Mouse (Mus musculus) cortical plate, adult 2 months (tissue): ENCODE results near the gene Slc9a6.

ENCODE experiments used
- CTCF ChIP-seq: fragments of 200-500 bp; IDR thresholded peaks from 2 replicates; pipeline ENCODE4 v1.5.1; 2011; ENCODE audit warnings: mild to moderate bottlenecking, control low read depth, low read length; ENCODE audit not compliant: insufficient read depth; ENCODE audit errors: extremely low read depth
- POLR2A ChIP-seq: fragments of 200-500 bp; IDR thresholded peaks from 2 replicates; pipeline ENCODE4 v1.6.1; 2011; ENCODE audit warnings: mild to moderate bottlenecking, low read length, control low read depth; ENCODE audit not compliant: insufficient read depth; ENCODE audit errors: extremely low read depth

GRCm38 (mm10) chrX:56609285-56609622 is 303 bp upstream of the Slc9a6 start:
- no peak for TF ChIP-seq CTCF
- no peak for TF ChIP-seq POLR2A
